Comparison of ENCODE assay signal across 8 mouse cellular contexts in genomic region chr1:153556896-153557295, GRCm38 (mm10). TPM values are rescaled to one million over a fixed set of nuclear protein-coding genes. Genes with fewer than 3 reads are reported as not detected.
DNase-seq lines count a peak whose midpoint lies in the region; ATAC-seq and TF ChIP-seq lines count a peak whose summit lies in the region.

No protein-coding gene starts in this region.

- 11% methylated on average over 2 of the region's 2 CpGs for WGBS in stomach, postnatal 0 days

- no peak overlapping the region for H3K4me3 ChIP-seq in gastrocnemius, adult 2 months
- H3K4me3 ChIP-seq in stomach, postnatal 0 days (ENCODE audit: low read depth, low read length): no peak overlapping the region

- CTCF ChIA-PET in Patski (lab: Charles Lee): interaction anchor here (1.0 to 2.0 kb wide), 3 partner anchors 184 to 196 kb away, joined by 3 to 6 read pairs (median 3); no protein-coding TSS in a partner anchor

- H3K27me3 ChIP-seq in Patski: no peaks in the 10 kb centered on the region
- no peaks in the 10 kb centered on the region for H3K27me3 ChIP-seq in stomach, postnatal 0 days (ENCODE audit: control insufficient read depth, insufficient read depth, low read length)

- POLR2A ChIA-PET in Patski (lab: Charles Lee): no interaction called here

- TF ChIP-seq EP300 in stomach, postnatal 0 days (optimal IDR thresholded peaks at IDR 0.05): no peak

- ATAC-seq in Patski: peak; percentile 42
- ATAC-seq in megakaryocyte-erythroid progenitor cell, adult 5-6 weeks (replicated peaks; ENCODE audit: low FRiP score, low TSS enrichment, poor library complexity, severe bottlenecking): peak; percentile 71
- ATAC-seq in stomach, postnatal 0 days (ENCODE audit: low FRiP score, low TSS enrichment): peak; percentile 43; the same call in 1 of the 2 replicates

- H3K36me3 ChIP-seq in stomach, postnatal 0 days (ENCODE audit: control insufficient read depth, insufficient read depth, low read length): no peaks in the 10 kb centered on the region

- H3K9ac ChIP-seq in stomach, postnatal 0 days (ENCODE audit: low read length): no peak overlapping the region

- no peaks in the 10 kb centered on the region for H3K4me1 ChIP-seq in stomach, postnatal 0 days (replicated peaks; ENCODE audit: control insufficient read depth, insufficient read depth)

- intact Hi-C loops in gastrocnemius, adult 2 months (cut with DNase I): loop anchor here (5.0 kb wide), 1 partner anchor 250 kb away; no protein-coding TSS in a partner anchor

- H3K27ac ChIP-seq in gastrocnemius, adult 2 months: no peak overlapping the region
- no peak overlapping the region for H3K27ac ChIP-seq in stomach, postnatal 0 days (replicated peaks)

- TF ChIP-seq CTCF in gastrocnemius, adult 2 months (IDR thresholded peaks at IDR 0.05): peak; percentile 91
- peak; percentile 85 for TF ChIP-seq CTCF in Patski (IDR thresholded peaks at IDR 0.05)
- peak; percentile 93 for TF ChIP-seq CTCF in stomach, postnatal 0 days (IDR thresholded peaks at IDR 0.05; ENCODE audit: low read depth)

- H3K9me3 ChIP-seq in stomach, postnatal 0 days (ENCODE audit: control insufficient read depth, low read length): no peaks in the 10 kb centered on the region

- peak; percentile 28 for DNase-seq in gastrocnemius, adult 2 months
- no peak for DNase-seq in gastrocnemius, postnatal 25 days
- DNase-seq in Patski (ENCODE audit: low read depth, low spot score): no peak
- DNase-seq in embryo, embryonic 10.5 days (ENCODE audit: low spot score): peak; percentile 89
- DNase-seq in heart, postnatal 4 days: peak; percentile 71
- peak; percentile 62 for DNase-seq in layer of hippocampus, adult 11-12 months (ENCODE audit: low spot score)
- DNase-seq in stomach, postnatal 0 days (ENCODE audit: low spot score): peak; percentile 36

- in situ Hi-C loops in Patski (cut with MboI; ENCODE audit: low pct_unique_long_range_greater_than_20kb): loop anchor here (5.0 to 25.0 kb wide), 3 partner anchors 105 to 605 kb away; partner anchors contain the start of genes Rgs8 and Rnasel

- H3K4me2 ChIP-seq in stomach, postnatal 0 days (replicated peaks; ENCODE audit: low read depth): no peak overlapping the region

RNA-seq across cellular contexts. Expression of gene Npl, which starts 7.1 kb away (rescaled TPM):
- total RNA-seq in gastrocnemius, adult 2 months (2021): 1 to 10 TPM; 1.1 to 1.6 TPM
- 1 to 10 TPM in 1 of 2 experiments, under 1 TPM in 1; 0.90 to 2.1 TPM for total RNA-seq in gastrocnemius, postnatal 25 days (2021)
- 4.3 TPM for polyA plus RNA-seq in Patski (2021)
- 1 to 10 TPM; 2.5 to 3.9 TPM for total RNA-seq in heart, postnatal 4 days (2021)
- 2.1 and 4.5 TPM in 2 replicates for total RNA-seq in megakaryocyte-erythroid progenitor cell, adult 5-6 weeks (2014; fragmentation: Nextera tagmentation)
- total RNA-seq in megakaryocyte-erythroid progenitor cell, adult 5-6 weeks (2017): 3.4 and 7.2 TPM in 2 replicates
- 4.1 and 5.3 TPM in 2 replicates for polyA plus RNA-seq in stomach, postnatal 0 days (2015; fragmentation: Nextera tagmentation; extraction: Ambion mirVana)

Comparison
In these comparisons a context has a peak if more than half of its experiments do, and no peak if none do; other contexts are left out.
1. DNase-seq: peak in gastrocnemius, adult 2 months (single experiment), embryo, embryonic 10.5 days (single experiment), heart, postnatal 4 days (single experiment), layer of hippocampus, adult 11-12 months (single experiment) and stomach, postnatal 0 days (single experiment); none in gastrocnemius, postnatal 25 days (single experiment) and Patski (single experiment).
2. Peak in every context shown above with its lines, with median percentiles within 50 percentile points of each other: CTCF ChIP-seq and ATAC-seq.